Mouse (Mus musculus) limb, embryonic 13.5 days (tissue): ENCODE data around the gene Cpm. TPM values are rescaled to one million over a fixed set of nuclear protein-coding genes. Genes with fewer than 3 reads are reported as not detected.

Experiments used
- ATAC-seq: fragments of 200-750 bp; cut with Nextera tagmentation; 2 replicates; pipeline ENCODE4 v1.8.0; 2017; ENCODE audit warnings: low read depth, moderate number of reproducible peaks, moderate TSS enrichment; ENCODE audit not compliant: low FRiP score
- H3K27ac ChIP-seq: fragments of 300-500 bp; sonication (generic); 2 replicates; pipeline ENCODE4 v1.5.1; 2015; ENCODE audit warnings: inconsistent platforms, mild to moderate bottlenecking, moderate library complexity
- H3K27me3 ChIP-seq: fragments of 300-500 bp; sonication (generic); 2 replicates; pipeline ENCODE4 v1.6.1; 2015; ENCODE audit warnings: mild to moderate bottlenecking, inconsistent platforms
- H3K36me3 ChIP-seq: fragments of 300-500 bp; sonication (generic); 2 replicates; pipeline ENCODE4 v1.6.1; 2015; ENCODE audit warnings: inconsistent platforms, mild to moderate bottlenecking, moderate library complexity
- H3K4me1 ChIP-seq: fragments of 300-500 bp; sonication (generic); 2 replicates; pipeline ENCODE4 v1.6.1; 2015; ENCODE audit warnings: inconsistent platforms
- H3K4me2 ChIP-seq: fragments of 300-500 bp; sonication (generic); replicated peaks from 2 replicates; pipeline ENCODE4 v1.6.1; 2015; ENCODE audit warnings: inconsistent platforms, mild to moderate bottlenecking, moderate library complexity
- H3K4me3 ChIP-seq: fragments of 300-500 bp; sonication (generic); 2 replicates; pipeline ENCODE4 v1.5.1; 2015; ENCODE audit warnings: moderate library complexity, mild to moderate bottlenecking, inconsistent platforms
- H3K9ac ChIP-seq: fragments of 300-500 bp; sonication (generic); 2 replicates; pipeline ENCODE4 v1.6.1; 2015; ENCODE audit warnings: mild to moderate bottlenecking, inconsistent platforms
- H3K9me3 ChIP-seq: fragments of 300-500 bp; sonication (generic); 2 replicates; pipeline ENCODE4 v1.6.1; 2016; ENCODE audit warnings: inconsistent platforms
- WGBS: fragments of 180-500 bp; shearing (Covaris S2); methylation state at CpG from one replicate; pipeline ENCODE4 v1.1.7; 2015; 5-methylcytosine and 5-hydroxymethylcytosine counted together
- polyA plus RNA-seq: library from polyadenylated mRNA; unstranded; fragments of >200 nt; fragmentation: Nextera tagmentation; extraction: Ambion mirVana; gene quantifications from 2 replicates; pipeline ENCODE4 v1.2.1, GENCODE M21; 2015

Cpm gene
- polyA plus RNA-seq, 1 experiment from 2014 or later, result 42.8 TPM

DNA sequence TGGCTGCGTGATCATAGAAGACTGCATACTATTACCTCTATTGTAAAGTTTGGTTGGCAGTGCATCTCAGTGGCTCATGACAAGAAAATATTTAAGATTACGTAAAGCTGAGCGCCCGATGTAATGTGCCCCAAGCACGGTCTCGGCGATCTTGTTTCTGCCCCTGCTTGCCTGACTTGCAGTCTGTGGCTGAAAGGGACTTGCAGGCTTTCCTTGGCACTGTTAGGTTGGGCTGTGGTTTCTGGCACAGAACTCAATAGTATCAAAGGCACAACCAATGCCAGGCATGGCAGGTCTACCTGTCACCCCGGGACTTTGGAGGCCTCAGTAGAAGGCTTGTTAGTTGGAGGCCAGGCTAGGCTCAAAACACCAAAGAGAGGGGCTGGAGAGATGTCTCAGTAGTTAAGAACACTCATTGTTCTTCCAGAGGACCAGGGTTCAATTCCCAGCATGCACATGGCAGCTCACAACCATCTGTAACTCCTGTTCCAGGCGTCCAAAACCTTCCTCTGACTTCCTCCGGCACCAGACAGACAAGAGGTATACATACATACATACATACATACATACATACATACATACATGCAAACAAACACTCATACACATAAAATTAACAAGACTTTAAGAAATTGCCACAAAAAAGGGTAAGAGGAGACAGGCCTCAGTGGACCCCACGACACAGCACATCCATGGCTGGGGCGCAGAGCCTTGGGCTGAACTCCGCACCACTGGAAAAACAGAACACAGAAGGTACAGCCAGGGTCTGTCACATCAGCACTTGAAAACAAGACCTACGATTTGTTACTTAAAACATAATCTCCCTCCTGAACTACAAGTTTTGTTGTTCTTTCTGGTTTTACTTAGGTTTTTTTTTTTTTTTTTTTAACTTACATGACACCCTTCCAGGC is 29.5 kb downstream of the Cpm start:
- ATAC-seq, result no peak
- 87% methylated on average over 14 of the region's 14 CpGs for WGBS
- Histone ChIP-seq H3K27ac (no peak overlapping the region; the same call in 1 of the 2 replicates), H3K9ac (no peak overlapping the region), H3K4me1 (peaks cover 21% of the 10 kb centered on the region), H3K36me3 (no peaks in the 10 kb centered on the region), H3K27me3 (no peaks in the 10 kb centered on the region), H3K4me3 (no peak overlapping the region), H3K9me3 (no peaks in the 10 kb centered on the region), H3K4me2 (no peak overlapping the region)

DNA sequence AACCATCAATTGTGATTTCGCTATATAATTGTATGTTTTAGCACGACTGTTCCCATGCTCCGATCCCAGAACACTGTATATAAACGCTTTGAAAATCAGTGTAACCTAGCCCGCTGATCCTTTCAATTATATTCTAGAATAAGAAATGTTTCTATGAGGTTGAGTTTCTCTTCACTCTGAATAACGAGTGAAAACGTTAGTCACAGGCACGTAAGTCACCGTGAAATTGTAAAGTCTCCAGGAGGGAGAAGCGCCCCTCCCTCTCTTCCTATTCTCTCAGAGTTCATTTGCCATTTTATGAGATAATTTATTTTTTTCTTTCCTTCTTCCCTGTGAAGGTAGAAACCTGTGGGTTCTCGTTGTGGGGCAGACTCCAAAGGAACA is 30.1 kb downstream of the Cpm start:
- Histone ChIP-seq H3K9me3 (no peaks in the 10 kb centered on the region), H3K4me3 (no peak overlapping the region), H3K9ac (no peak overlapping the region), H3K27me3 (no peaks in the 10 kb centered on the region), H3K27ac (peak overlapping the region; percentile 17), H3K4me1 (peaks cover 26% of the 10 kb centered on the region), H3K4me2 (no peak overlapping the region; the same call in 1 of the 2 replicates), H3K36me3 (no peaks in the 10 kb centered on the region)
- ATAC-seq, result no peak
- WGBS, result 48% methylated on average over 11 of the region's 11 CpGs

DNA sequence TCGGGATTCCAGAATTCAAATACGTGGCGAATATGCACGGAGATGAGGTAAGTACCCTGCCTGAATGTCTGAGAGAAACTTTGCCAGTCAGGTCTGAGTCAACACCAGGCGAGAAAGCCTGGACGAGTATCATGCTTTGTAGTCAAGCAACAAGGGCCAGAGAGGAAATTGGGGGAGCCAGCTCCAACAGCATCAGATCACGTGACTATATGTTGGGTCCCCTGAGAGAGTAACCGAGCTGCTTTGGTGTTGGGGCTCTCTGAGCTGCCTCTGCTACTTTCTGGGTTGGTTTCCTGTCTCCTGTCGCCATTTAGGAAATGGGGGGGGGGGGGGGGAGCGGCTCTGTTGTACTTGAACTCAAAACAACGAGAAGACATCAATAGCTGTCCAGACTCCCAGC is 30.5 kb downstream of the Cpm start:
- Histone ChIP-seq H3K4me3 (no peak overlapping the region), H3K4me2 (no peak overlapping the region; the same call in 1 of the 2 replicates), H3K9ac (no peak overlapping the region), H3K4me1 (peaks cover 26% of the 10 kb centered on the region), H3K9me3 (no peaks in the 10 kb centered on the region), H3K27me3 (no peaks in the 10 kb centered on the region), H3K27ac (peak overlapping the region; percentile 17), H3K36me3 (no peaks in the 10 kb centered on the region)
- 34% methylated on average over 11 of the region's 11 CpGs for WGBS
- peak; percentile 51; the same call in 1 of the 2 replicates for ATAC-seq

DNA sequence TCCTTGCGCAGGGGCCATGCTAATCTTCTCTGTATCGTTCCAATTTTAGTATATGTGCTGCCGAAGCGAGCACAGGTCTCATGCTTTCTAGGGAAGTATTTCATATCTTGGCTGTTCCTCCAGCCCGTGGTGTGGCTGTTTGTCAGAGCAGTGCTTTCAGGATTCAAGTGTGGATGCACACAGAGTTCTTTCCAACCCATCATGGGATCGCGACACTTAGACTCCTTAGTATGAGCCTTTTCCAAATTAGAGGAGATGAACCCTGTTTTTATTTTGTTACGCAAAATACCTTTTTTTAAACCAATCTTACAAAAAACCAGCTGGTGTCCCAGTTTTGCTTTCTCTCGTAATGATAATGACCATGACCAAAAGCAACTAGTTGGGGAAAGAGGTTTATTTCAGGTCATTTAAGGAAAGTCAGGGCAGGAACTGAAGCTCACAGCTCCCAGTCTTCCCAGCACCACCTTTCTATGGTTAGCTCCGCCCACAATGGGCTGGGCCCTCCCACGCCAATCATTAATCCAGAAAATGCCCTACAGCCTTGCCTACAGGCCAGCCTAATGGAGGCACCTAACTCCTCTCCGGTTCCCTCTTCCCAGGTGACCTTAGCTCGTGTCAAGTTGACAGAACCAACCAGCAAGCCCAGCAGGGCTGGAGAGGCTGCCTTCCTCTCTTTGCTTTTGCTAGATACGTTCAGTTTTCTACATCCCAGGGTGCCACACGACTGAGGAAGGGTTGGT is 33.2 kb downstream of the Cpm start:
- no peak for ATAC-seq
- H3K4me2 ChIP-seq, result no peak overlapping the region

DNA sequence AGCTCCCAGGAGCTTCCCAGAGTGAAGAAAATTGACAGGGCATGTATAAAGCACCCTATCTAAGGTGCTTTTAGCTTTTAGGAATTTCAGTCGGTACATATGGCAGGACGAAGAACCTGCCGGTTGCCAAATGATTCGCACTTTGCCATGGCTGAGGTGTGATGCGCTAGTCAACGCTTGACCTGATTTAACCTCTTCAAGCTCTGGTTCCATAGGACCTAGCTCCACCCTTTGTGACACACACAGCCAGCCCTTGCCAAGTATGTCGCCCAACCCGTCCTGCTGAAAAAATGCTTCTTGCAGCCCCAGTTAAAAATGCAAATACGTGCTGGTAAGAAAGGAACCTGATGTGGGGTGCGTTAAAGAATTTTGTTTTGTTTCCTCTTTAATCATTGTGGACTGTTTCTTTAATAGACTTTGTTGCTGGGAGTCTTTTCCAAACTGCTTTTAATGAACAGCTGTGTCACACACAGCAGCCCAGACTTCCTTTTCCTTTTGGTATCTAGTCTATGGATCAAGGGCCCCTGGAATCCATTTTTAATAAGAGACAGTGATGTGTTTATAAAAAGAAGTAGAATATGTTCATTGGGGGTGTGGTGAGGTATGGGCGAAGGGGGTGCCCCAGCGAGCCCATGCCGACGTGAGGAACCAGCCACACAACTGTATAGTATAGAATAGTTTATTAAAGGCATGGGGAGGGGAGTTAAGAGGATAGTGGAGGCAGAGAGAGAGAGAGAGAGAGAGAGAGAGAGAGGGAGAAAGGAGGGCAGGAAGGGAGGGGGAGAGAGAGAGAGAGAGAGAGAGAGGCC is 34.0 kb downstream of the Cpm start:
- Histone ChIP-seq H3K9me3 (no peaks in the 10 kb centered on the region), H3K27ac (peak overlapping the region; percentile 3; the same call in 1 of the 2 replicates), H3K9ac (no peak overlapping the region), H3K36me3 (no peaks in the 10 kb centered on the region), H3K27me3 (no peaks in the 10 kb centered on the region), H3K4me2 (peak overlapping the region; percentile 50), H3K4me3 (no peak overlapping the region), H3K4me1 (peaks cover 29% of the 10 kb centered on the region)
- WGBS, result 70% methylated on average over 14 of the region's 14 CpGs
- no peak for ATAC-seq

More for the DNA sequence above, 33.2 kb downstream of the Cpm start:
- H3K36me3 ChIP-seq, result no peaks in the 10 kb centered on the region
- H3K4me1 ChIP-seq, result peaks cover 29% of the 10 kb centered on the region
- 0 out of 2 replicates have a peak overlapping the region, but pooled peaks have one; percentile 3 for H3K27ac ChIP-seq
- no peaks in the 10 kb centered on the region for H3K27me3 ChIP-seq
- no peak overlapping the region for H3K9ac ChIP-seq
- WGBS, result 81% methylated on average over 15 of the region's 15 CpGs
- H3K4me3 ChIP-seq, result no peak overlapping the region
- H3K9me3 ChIP-seq, result no peaks in the 10 kb centered on the region

DNA sequence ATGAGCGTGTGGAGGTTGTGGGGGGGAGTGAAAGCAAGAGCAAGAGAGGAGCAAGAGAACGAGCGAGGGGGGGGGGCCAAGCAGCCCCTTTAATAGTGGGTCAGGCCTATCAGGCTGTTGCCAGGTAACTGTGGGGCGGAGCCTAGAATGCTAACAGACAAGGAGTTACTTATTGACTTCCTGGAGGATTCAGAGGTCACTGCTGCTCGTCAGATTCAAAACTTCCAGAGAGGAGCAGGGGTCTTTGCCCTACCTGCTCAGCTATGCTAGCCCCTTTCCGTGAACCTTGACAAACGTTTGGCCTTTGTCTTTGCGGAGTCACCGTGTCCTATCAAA is 34.5 kb downstream of the Cpm start:
- no peaks in the 10 kb centered on the region for H3K9me3 ChIP-seq
- H3K4me1 ChIP-seq, result peaks cover 32% of the 10 kb centered on the region
- no peaks in the 10 kb centered on the region for H3K36me3 ChIP-seq
- no peaks in the 10 kb centered on the region for H3K27me3 ChIP-seq
- peak overlapping the region; percentile 17; the same call in 1 of the 2 replicates for H3K4me3 ChIP-seq
- H3K4me2 ChIP-seq, result peak overlapping the region; percentile 50
- WGBS, result 20% methylated on average over 9 of the region's 9 CpGs
- H3K9ac ChIP-seq, result no peak overlapping the region
- H3K27ac ChIP-seq, result no peak overlapping the region
- peak; percentile 46; the same call in 1 of the 2 replicates for ATAC-seq

DNA sequence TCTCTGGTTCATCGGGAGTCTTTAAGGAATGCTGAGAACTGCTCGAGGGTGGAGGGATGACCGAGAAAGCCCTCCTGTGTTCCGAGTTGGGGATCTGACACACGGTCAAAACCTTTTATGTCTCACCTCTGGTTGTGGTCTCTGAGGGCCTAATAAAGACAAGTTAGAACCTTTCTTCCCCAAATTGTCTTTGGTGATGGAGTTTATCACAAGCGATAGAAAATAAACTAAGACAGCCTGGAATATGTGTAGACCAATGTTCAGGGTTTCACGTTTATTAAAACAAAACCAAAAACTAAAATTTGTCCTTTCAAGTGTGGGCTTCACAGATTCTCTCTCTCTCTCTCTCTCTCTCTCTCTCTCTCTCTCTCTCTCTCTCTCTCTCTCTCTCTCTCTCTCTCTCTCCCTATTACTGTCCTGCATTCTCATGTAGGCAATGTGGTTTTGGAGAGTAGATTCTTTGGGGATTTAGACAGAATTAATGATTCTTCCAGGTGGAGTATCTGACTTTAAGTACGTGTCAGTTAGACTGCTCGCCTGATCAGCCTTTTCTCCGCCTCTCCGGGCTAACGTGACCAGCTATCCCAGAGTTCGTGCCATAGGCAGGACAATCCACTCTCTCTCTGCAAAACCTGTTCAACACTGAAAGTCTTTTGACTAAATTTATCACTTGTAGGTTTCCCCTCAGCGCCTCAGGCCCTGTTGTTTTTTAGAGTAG is 35.1 kb downstream of the Cpm start:
- Histone ChIP-seq H3K27me3 (no peaks in the 10 kb centered on the region), H3K4me1 (peaks cover 36% of the 10 kb centered on the region), H3K27ac (no peak overlapping the region), H3K9me3 (no peaks in the 10 kb centered on the region), H3K4me2 (peak overlapping the region; percentile 50), H3K9ac (no peak overlapping the region), H3K36me3 (no peaks in the 10 kb centered on the region), H3K4me3 (peak overlapping the region; percentile 17; the same call in 1 of the 2 replicates)
- WGBS, result 48% methylated on average over 14 of the region's 14 CpGs
- no peak for ATAC-seq

DNA sequence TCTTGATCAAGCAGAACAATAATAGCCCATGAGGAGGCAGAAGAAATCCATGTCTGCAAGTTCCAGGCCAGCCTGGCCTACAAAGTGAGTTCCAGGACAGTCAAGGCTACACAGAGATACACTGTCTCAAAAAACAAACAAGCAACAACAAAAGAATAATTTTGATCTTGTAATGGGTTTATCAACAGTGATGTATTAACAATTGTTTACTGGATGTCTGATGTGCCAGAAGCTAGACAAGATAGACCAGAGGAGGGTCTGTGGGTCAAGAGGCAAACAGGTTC is 35.6 kb downstream of the Cpm start:
- peaks cover 36% of the 10 kb centered on the region for H3K4me1 ChIP-seq
- no peak overlapping the region for H3K27ac ChIP-seq
- H3K4me3 ChIP-seq, result no peak overlapping the region
- H3K9ac ChIP-seq, result no peak overlapping the region
- no peaks in the 10 kb centered on the region for H3K27me3 ChIP-seq
- ATAC-seq, result no peak
- H3K9me3 ChIP-seq, result no peaks in the 10 kb centered on the region
- no peaks in the 10 kb centered on the region for H3K36me3 ChIP-seq
- H3K4me2 ChIP-seq, result no peak overlapping the region

DNA sequence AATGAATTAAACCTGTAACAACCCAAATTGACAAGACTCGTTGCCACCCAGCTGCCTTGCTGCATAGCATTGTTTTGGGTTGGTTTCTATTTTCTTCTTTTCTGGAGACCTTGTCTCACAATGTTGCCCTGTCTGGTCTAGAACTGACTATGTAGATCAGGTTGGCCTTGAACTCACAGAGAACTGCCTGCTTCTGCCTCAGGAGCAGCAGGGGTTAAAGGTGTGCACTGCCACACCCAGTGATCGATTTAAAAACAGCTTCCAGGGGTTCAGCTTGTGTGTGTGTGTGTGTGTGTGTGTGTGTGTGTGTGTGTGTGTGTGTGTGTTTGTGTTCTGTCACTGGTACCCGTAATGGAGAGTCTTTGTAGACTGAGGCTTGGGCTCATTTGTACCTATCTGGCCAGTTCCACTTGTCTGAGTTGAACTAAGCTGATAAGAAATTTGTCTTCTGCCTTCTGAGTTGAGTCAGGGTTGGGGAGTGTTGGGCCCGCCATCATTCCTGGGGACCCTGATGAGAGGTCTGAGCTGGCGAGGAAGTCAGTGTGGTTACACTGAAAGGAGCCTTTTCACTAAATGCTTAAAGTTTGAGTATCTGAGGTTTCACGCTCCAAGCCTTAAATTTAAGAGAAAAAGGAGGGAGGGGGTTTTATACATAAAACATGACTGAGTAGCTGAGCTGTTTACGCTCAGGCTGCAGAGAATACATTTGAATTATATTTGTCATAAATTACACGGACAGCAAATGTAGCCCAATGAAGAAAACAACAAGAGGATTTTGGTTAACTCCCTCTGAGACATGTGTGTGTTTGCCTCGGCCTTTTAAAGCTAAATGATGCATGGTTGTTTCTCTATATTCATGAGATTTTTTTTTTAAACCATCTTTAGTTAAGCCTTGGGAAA is 36.3 kb downstream of the Cpm start:
- no peaks in the 10 kb centered on the region for H3K9me3 ChIP-seq
- H3K4me3 ChIP-seq, result no peak overlapping the region
- H3K27ac ChIP-seq, result no peak overlapping the region
- no peaks in the 10 kb centered on the region for H3K36me3 ChIP-seq
- H3K27me3 ChIP-seq, result no peaks in the 10 kb centered on the region
- peaks cover 42% of the 10 kb centered on the region for H3K4me1 ChIP-seq
- H3K4me2 ChIP-seq, result no peak overlapping the region
- WGBS, result 62% methylated on average over 9 of the region's 9 CpGs
- H3K9ac ChIP-seq, result no peak overlapping the region
- ATAC-seq, result no peak

DNA sequence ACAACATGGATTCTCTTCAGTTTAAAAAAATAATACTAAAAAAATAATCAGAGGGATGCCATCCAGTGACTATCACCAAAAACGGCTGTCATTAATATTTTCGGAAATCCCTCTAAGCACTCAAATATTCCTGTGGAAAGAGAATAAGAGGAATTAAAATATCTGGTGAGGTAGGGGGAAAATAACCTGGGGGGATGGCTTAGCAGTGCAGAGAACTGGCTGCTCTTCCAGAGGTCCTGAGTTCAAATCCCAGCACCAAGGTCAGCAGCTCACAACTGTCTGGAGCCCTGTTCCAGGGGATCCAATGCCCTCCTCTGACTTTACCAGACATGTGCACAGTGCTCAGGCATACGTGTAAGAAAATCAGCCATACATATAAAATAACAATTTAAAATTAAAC is 37.1 kb downstream of the Cpm start:
- Histone ChIP-seq H3K4me2 (no peak overlapping the region), H3K9ac (no peak overlapping the region), H3K9me3 (no peaks in the 10 kb centered on the region), H3K4me3 (no peak overlapping the region), H3K27me3 (no peaks in the 10 kb centered on the region), H3K4me1 (peaks cover 42% of the 10 kb centered on the region), H3K27ac (no peak overlapping the region), H3K36me3 (no peaks in the 10 kb centered on the region)
- ATAC-seq, result no peak
- 95% methylated on average over 3 of the region's 3 CpGs for WGBS
